Mouse (Mus musculus) heart, adult 2 months (tissue): Measurements from ENCODE around the gene Ccdc126. TPM values are rescaled to one million over a fixed set of nuclear protein-coding genes. Genes with fewer than 3 reads are reported as not detected.

Experiments used
- DNase-seq, 2 experiments: peaks; one replicate each; pipeline ENCODE4 v3.0.0; 2021
- H3K27ac ChIP-seq: fragments of 200-600 bp; 2 replicates; pipeline ENCODE4 v1.8.1; 2022
- H3K27me3 ChIP-seq: fragments of 200-500 bp; 2 replicates; pipeline ENCODE4 v1.6.1; 2012; ENCODE audit warnings: mild to moderate bottlenecking, low read length, inconsistent platforms, mixed read lengths; ENCODE audit not compliant: control insufficient read depth, insufficient read depth
- H3K36me3 ChIP-seq: fragments of 200-500 bp; 2 replicates; pipeline ENCODE4 v1.6.1; 2012; ENCODE audit warnings: low read length, inconsistent platforms; ENCODE audit not compliant: control insufficient read depth, insufficient read depth
- H3K4me1 ChIP-seq: fragments of 200-500 bp; 2 replicates; pipeline ENCODE4 v1.6.1; 2011; ENCODE audit warnings: low read length; ENCODE audit not compliant: control insufficient read depth, insufficient read depth
- H3K4me3 ChIP-seq: fragments of 200-600 bp; 2 replicates; pipeline ENCODE4 v1.8.1; 2022
- H3K79me2 ChIP-seq: fragments of 200-500 bp; replicated peaks from 2 replicates; pipeline ENCODE4 v1.6.1; 2012; ENCODE audit warnings: mild to moderate bottlenecking, inconsistent platforms, low read length, moderate library complexity, mixed read lengths; ENCODE audit not compliant: control insufficient read depth, insufficient read depth
- H3K9ac ChIP-seq: fragments of 200-500 bp; 2 replicates; pipeline ENCODE4 v1.6.1; 2012; ENCODE audit warnings: low read depth, mild to moderate bottlenecking, control low read depth, inconsistent platforms, low read length, mixed read lengths
- CTCF ChIP-seq: fragments of 200-600 bp; IDR thresholded peaks from 2 replicates; pipeline ENCODE4 v1.8.1; 2022; ENCODE audit warnings: antibody characterized with exemption, mild to moderate bottlenecking, moderate library complexity
- EP300 ChIP-seq: fragments of 200-500 bp; IDR thresholded peaks from 2 replicates; pipeline ENCODE4 v1.6.1; 2011; ENCODE audit warnings: low read depth, low read length, control low read depth; ENCODE audit not compliant: insufficient read depth
- POLR2A ChIP-seq: fragments of 200-500 bp; IDR thresholded peaks from 2 replicates; pipeline ENCODE4 v1.6.1; 2011; ENCODE audit warnings: mild to moderate bottlenecking, low read depth, low read length, control low read depth; ENCODE audit not compliant: insufficient read depth
- WGBS: fragments of 180-500 bp; shearing (Covaris S2); methylation state at CpG from one replicate; pipeline ENCODE4 v1.1.7; 2018; 5-methylcytosine and 5-hydroxymethylcytosine counted together
- intact Hi-C: fragments of 180-260 bp; cut with DNase I; formaldehyde crosslinking; loops from one replicate; pipeline ENCODE4 v1.15.1; 2025
- polyA plus RNA-seq: library from polyadenylated mRNA; depleted of rRNA; stranded (reverse); fragments of >200 nt; gene quantifications from 2 replicates; pipeline ENCODE4 v1.2.3, GENCODE M21; 2012
- total RNA-seq, 2 experiments: library from RNA; stranded (reverse); gene quantifications; 2 replicates each; pipeline ENCODE4 v1.2.3; 2021

Gene Ccdc126
- total and polyA plus RNA-seq, 3 experiments, result 2.5 to 4.8 (median 4.4) TPM

DNA sequence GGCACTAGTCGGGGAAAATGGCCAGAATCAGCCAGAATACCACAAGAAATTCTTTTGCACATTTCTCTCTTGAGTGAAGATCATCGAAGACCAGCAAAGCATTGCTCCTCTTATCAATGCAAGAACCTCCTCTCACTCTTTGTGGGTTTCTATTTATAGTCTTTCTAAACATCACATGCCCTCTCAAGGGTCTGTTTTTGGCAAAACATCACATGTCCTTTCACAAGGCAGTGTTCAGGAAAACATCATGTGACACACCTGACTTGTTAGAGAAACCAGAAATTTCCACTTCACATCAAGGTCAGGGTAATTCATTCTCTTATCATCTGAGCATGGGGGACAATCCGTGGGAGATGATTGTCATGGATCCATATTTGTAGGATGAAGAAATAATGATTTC lies 35.5 kb downstream of the Ccdc126 start:
- no peak for TF ChIP-seq EP300
- no peak for TF ChIP-seq POLR2A
- TF ChIP-seq CTCF, result no peak
- intact Hi-C loops, result no loop called here

DNA sequence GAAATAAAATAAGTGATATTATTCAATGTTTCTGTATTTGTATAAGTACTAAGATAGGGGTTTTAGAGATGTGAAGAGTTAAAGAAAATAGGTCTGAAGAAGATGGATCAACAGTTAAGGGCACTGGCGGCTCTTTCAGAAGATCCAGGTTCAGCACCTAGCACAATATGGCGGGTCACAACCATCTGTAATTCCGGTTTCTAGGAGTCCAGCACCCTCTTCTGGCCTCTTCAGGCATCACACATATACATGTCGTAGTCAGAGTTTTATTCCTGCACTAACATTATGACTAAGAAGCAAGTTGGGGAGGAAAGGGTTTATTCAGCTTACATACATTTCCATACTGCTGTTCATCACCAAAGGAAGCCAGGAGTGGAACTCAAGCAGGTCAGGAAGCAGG lies 36.1 kb downstream of the Ccdc126 start:
- Histone ChIP-seq H3K4me3 (no peak overlapping the region), H3K9ac (no peak overlapping the region), H3K4me1 (no peaks in the 10 kb centered on the region), H3K36me3 (no peaks in the 10 kb centered on the region), H3K79me2 (no peaks in the 10 kb centered on the region), H3K27me3 (no peaks in the 10 kb centered on the region), H3K27ac (no peak overlapping the region)
- WGBS, result 66% methylated on average over 4 of the region's 4 CpGs
- intact Hi-C loops, result no loop called here
- no peak for DNase-seq
- TF ChIP-seq CTCF (peak; percentile 33), EP300 (no peak)

More for the DNA sequence above, 35.5 kb downstream of the Ccdc126 start:
- Histone ChIP-seq H3K9ac (no peak overlapping the region), H3K79me2 (no peaks in the 10 kb centered on the region), H3K27me3 (no peaks in the 10 kb centered on the region), H3K27ac (no peak overlapping the region), H3K4me1 (no peaks in the 10 kb centered on the region), H3K4me3 (no peak overlapping the region), H3K36me3 (no peaks in the 10 kb centered on the region)
- DNase-seq, result no peak
- WGBS, result 40% methylated on average over 3 of the region's 3 CpGs

- no peak for DNase-seq
- intact Hi-C loops, result no loop called here
- H3K36me3 ChIP-seq, result no peaks in the 10 kb centered on the region
Observed at GRCm38 (mm10) chr6:49360420-49360819, 41.3 kb downstream of the Ccdc126 start.

GRCm38 (mm10) chr6:49367159-49368054 lies 48.3 kb downstream of the Ccdc126 start, which contains the start of gene Fam221a:
Fam221a (plus strand) TSS chr6:49367739.
- intact Hi-C loops, result loop anchor here (1.0 to 2.0 kb wide), 2 partner anchors 49 to 103 kb away; partner anchors contain the start of genes Ccdc126 and Tra2a
- 0 out of 2 replicates have a peak, but pooled peaks have one; percentile 28 for TF ChIP-seq EP300
- peak; percentile 53 for TF ChIP-seq CTCF
- peak; percentile 66 for TF ChIP-seq POLR2A
- DNase-seq, result peak; percentile 88
- Histone ChIP-seq H3K36me3 (no peaks in the 10 kb centered on the region), H3K79me2 (no peaks in the 10 kb centered on the region), H3K9ac (peak within 1 kb of the TSS; percentile 70), H3K27me3 (no peaks in the 10 kb centered on the region), H3K27ac (peak within 1 kb of the TSS; percentile 59), H3K4me1 (peaks cover 2% of the 10 kb centered on the region; the same call in 1 of the 2 replicates), H3K4me3 (peak within 1 kb of the TSS; percentile 65)
- WGBS, result 4% methylated on average over 49 of the region's 49 CpGs

More at GRCm38 (mm10) chr6:49360420-49360819, 41.3 kb downstream of the Ccdc126 start:
- H3K9ac ChIP-seq, result no peak overlapping the region
- no peak overlapping the region for H3K27ac ChIP-seq
- no peaks in the 10 kb centered on the region for H3K27me3 ChIP-seq
- H3K4me3 ChIP-seq, result no peak overlapping the region
- H3K4me1 ChIP-seq, result no peaks in the 10 kb centered on the region
- no peaks in the 10 kb centered on the region for H3K79me2 ChIP-seq
- TF ChIP-seq CTCF (peak; percentile 48), EP300 (no peak), POLR2A (no peak)

DNA sequence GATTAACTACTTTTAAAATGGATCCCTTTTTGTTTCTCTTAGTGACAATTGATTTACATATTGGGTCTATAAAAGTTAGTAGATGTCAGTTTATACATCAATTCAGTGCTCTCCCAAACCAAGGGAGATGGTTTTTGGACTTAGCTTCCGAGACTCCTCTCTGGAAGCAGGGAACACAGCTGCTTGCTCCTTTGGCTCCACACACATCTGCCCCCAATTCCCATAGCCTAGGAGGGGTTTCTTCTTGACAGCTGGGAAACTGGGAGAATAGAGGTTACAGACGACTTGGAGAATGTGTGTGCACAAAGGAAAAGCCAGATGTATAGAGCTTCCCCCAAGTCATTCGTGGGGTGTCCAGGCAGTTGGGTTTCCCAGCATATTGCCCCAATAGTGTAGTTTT lies 49.1 kb downstream of the Ccdc126 start:
- H3K79me2 ChIP-seq, result no peaks in the 10 kb centered on the region
- 23% methylated on average over 3 of the region's 3 CpGs for WGBS
- H3K36me3 ChIP-seq, result no peaks in the 10 kb centered on the region
- H3K4me1 ChIP-seq, result peaks cover 2% of the 10 kb centered on the region; the same call in 1 of the 2 replicates
- H3K4me3 ChIP-seq, result peak overlapping the region; percentile 65
- intact Hi-C loops, result no loop called here
- no peak for DNase-seq
- TF ChIP-seq POLR2A, result no peak
- no peak for TF ChIP-seq CTCF
- no peak for TF ChIP-seq EP300
- H3K9ac ChIP-seq, result no peak overlapping the region
- no peaks in the 10 kb centered on the region for H3K27me3 ChIP-seq
- H3K27ac ChIP-seq, result peak overlapping the region; percentile 59; the same call in 1 of the 2 replicates

DNA sequence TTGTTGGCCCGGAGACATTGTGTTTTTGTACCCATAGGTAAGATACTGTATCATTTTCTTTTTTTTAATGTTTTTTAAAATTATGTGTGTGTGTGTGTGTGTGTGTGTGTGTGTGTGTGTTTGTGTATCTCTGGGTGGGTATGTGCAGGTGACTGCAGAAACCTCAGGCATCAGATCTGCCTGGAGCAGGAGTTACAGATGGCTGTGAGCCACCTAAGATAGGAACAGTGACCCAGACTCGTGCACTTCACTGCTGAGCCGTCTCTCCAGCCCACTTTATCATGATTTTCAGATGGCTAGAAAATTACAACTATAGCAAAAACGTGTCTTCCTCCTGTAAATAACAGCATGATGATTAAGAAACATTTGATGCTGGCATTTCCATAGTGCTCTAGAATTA lies 53.6 kb downstream of the Ccdc126 start:
- H3K79me2 ChIP-seq, result no peaks in the 10 kb centered on the region
- 70% methylated on average over 4 of the region's 4 CpGs for WGBS
- no peaks in the 10 kb centered on the region for H3K36me3 ChIP-seq
- H3K4me1 ChIP-seq, result peaks cover 2% of the 10 kb centered on the region; the same call in 1 of the 2 replicates
- no peak overlapping the region for H3K9ac ChIP-seq
- H3K4me3 ChIP-seq, result no peak overlapping the region
- TF ChIP-seq EP300 (no peak), CTCF (no peak)
- no peaks in the 10 kb centered on the region for H3K27me3 ChIP-seq
- no peak for DNase-seq
- intact Hi-C loops, result no loop called here
- no peak overlapping the region for H3K27ac ChIP-seq
